Mouse (Mus musculus) brain, embryonic 14.5 days (tissue): Measurements from ENCODE around the gene Ect2l.

Experiments used
- CTCF ChIP-seq: fragments of 200-500 bp; IDR thresholded peaks from 2 replicates; pipeline ENCODE4 v1.5.1; 2012; ENCODE audit warnings: inconsistent platforms, mild to moderate bottlenecking, moderate library complexity, borderline replicate concordance; ENCODE audit not compliant: insufficient read depth, insufficient read length; ENCODE audit errors: extremely low read depth
- POLR2A ChIP-seq: fragments of 200-500 bp; IDR thresholded peaks from 2 replicates; pipeline ENCODE4 v1.6.1; 2012; ENCODE audit warnings: mild to moderate bottlenecking, inconsistent platforms, borderline replicate concordance; ENCODE audit not compliant: poor library complexity, insufficient read depth, insufficient read length, severe bottlenecking; ENCODE audit errors: extremely low read depth

GRCm38 (mm10) chr10:18188564-18188963 lies 22.1 kb downstream of the Ect2l start:
- TF ChIP-seq CTCF (no peak), POLR2A (no peak)
